Mouse (Mus musculus) neural tube, embryonic 11.5 days (tissue): ENCODE measurements at regions not wholly inside any gene's neighbourhood (a gene's known extent, or its start where the extent isn't known, plus 50 kb on each side); places are given as distances from the start of the nearest gene placed in this dataset.

Experiments used
- ATAC-seq: fragments of 200-750 bp; cut with Nextera tagmentation; 2 replicates; pipeline ENCODE4 v1.8.0; 2017; ENCODE audit warnings: moderate number of reproducible peaks, mild to moderate bottlenecking, moderate TSS enrichment, moderate library complexity; ENCODE audit not compliant: insufficient read depth, low FRiP score, low TSS enrichment
- DNase-seq: peaks from one replicate; pipeline ENCODE4 v3.0.0-alpha.2; 2015; ENCODE audit warnings: low spot score
- H3K27ac ChIP-seq: fragments of 300-500 bp; sonication (generic); 2 replicates; pipeline ENCODE4 v1.5.1; 2014; ENCODE audit warnings: low read depth, mild to moderate bottlenecking, low read length
- H3K27me3 ChIP-seq: fragments of 300-500 bp; sonication (generic); 2 replicates; pipeline ENCODE4 v1.6.1; 2014; ENCODE audit warnings: mild to moderate bottlenecking, low read length, mixed read lengths; ENCODE audit not compliant: control insufficient read depth, insufficient read depth
- H3K36me3 ChIP-seq: fragments of 300-500 bp; sonication (generic); 2 replicates; pipeline ENCODE4 v1.6.1; 2014; ENCODE audit warnings: mild to moderate bottlenecking, low read length, moderate library complexity, mixed read lengths; ENCODE audit not compliant: control insufficient read depth, insufficient read depth
- H3K4me1 ChIP-seq: fragments of 300-500 bp; sonication (generic); 2 replicates; pipeline ENCODE4 v1.6.1; 2014; ENCODE audit warnings: low read length, mixed read lengths; ENCODE audit not compliant: control insufficient read depth, insufficient read depth
- H3K4me2 ChIP-seq: fragments of 300-500 bp; sonication (generic); 2 replicates; pipeline ENCODE4 v1.6.1; 2014; ENCODE audit warnings: low read depth, mild to moderate bottlenecking, moderate library complexity
- H3K4me3 ChIP-seq: fragments of 300-500 bp; sonication (generic); 2 replicates; pipeline ENCODE4 v1.5.1; 2014; ENCODE audit warnings: low read depth, low read length
- H3K9ac ChIP-seq: fragments of 300-500 bp; sonication (generic); 2 replicates; pipeline ENCODE4 v1.6.1; 2014; ENCODE audit warnings: mild to moderate bottlenecking, low read length
- H3K9me3 ChIP-seq: fragments of 300-500 bp; sonication (generic); 2 replicates; pipeline ENCODE4 v1.6.1; 2016; ENCODE audit warnings: low read length; ENCODE audit not compliant: control insufficient read depth
- WGBS: fragments of 180-500 bp; shearing (Covaris S2); extraction: QIAGEN DNeasy Blood & Tissue Kit; methylation state at CpG from one replicate; pipeline ENCODE4 v1.1.7; 2014; 5-methylcytosine and 5-hydroxymethylcytosine counted together

GRCm38 (mm10) chr4:105299358-105299757 lies 142.2 kb downstream of the Plpp3 start:
- no peak overlapping the region for H3K4me3 ChIP-seq
- DNase-seq (no peak), ATAC-seq (no peak)
- WGBS = 86% methylated on average over 6 of the region's 6 CpGs
- H3K4me2 ChIP-seq = no peak overlapping the region
- H3K9me3 ChIP-seq = no peaks in the 10 kb centered on the region
- H3K27me3 ChIP-seq = no peaks in the 10 kb centered on the region
- no peaks in the 10 kb centered on the region for H3K36me3 ChIP-seq
- H3K9ac ChIP-seq = no peak overlapping the region
- no peak overlapping the region for H3K27ac ChIP-seq
- no peaks in the 10 kb centered on the region for H3K4me1 ChIP-seq

GRCm38 (mm10) chr4:105301547-105301946 lies 144.4 kb downstream of the Plpp3 start:
- no peaks in the 10 kb centered on the region for H3K36me3 ChIP-seq
- no peaks in the 10 kb centered on the region for H3K9me3 ChIP-seq
- ATAC-seq (no peak), DNase-seq (no peak)
- no peak overlapping the region for H3K27ac ChIP-seq
- H3K9ac ChIP-seq = no peak overlapping the region
- no peaks in the 10 kb centered on the region for H3K4me1 ChIP-seq
- H3K4me3 ChIP-seq = no peak overlapping the region
- WGBS = 76% methylated on average over 1 of the region's 1 CpGs
- H3K27me3 ChIP-seq = no peaks in the 10 kb centered on the region
- H3K4me2 ChIP-seq = no peak overlapping the region

GRCm38 (mm10) chr4:105304166-105304565 lies 147.0 kb downstream of the Plpp3 start:
- DNase-seq (no peak), ATAC-seq (no peak)
- no peaks in the 10 kb centered on the region for H3K27me3 ChIP-seq
- WGBS = 37% methylated on average over 2 of the region's 2 CpGs
- H3K27ac ChIP-seq = no peak overlapping the region
- no peaks in the 10 kb centered on the region for H3K9me3 ChIP-seq
- H3K4me1 ChIP-seq = no peaks in the 10 kb centered on the region
- no peak overlapping the region for H3K4me2 ChIP-seq
- no peak overlapping the region for H3K4me3 ChIP-seq
- no peaks in the 10 kb centered on the region for H3K36me3 ChIP-seq
- no peak overlapping the region for H3K9ac ChIP-seq

GRCm38 (mm10) chr4:105305931-105306330 lies 148.8 kb downstream of the Plpp3 start:
- 81% methylated on average over 6 of the region's 6 CpGs for WGBS
- ATAC-seq (no peak), DNase-seq (no peak)
- Histone ChIP-seq H3K27me3 (no peaks in the 10 kb centered on the region), H3K4me2 (no peak overlapping the region), H3K4me3 (no peak overlapping the region), H3K9me3 (no peaks in the 10 kb centered on the region), H3K27ac (no peak overlapping the region), H3K9ac (no peak overlapping the region), H3K4me1 (no peaks in the 10 kb centered on the region), H3K36me3 (no peaks in the 10 kb centered on the region)

- WGBS = 86% methylated on average over 4 of the region's 4 CpGs
- Histone ChIP-seq H3K27me3 (no peaks in the 10 kb centered on the region), H3K4me3 (no peak overlapping the region), H3K36me3 (no peaks in the 10 kb centered on the region), H3K27ac (no peak overlapping the region), H3K4me2 (no peak overlapping the region), H3K4me1 (no peaks in the 10 kb centered on the region), H3K9ac (no peak overlapping the region), H3K9me3 (no peaks in the 10 kb centered on the region)
- ATAC-seq (no peak), DNase-seq (no peak)
Measured at GRCm38 (mm10) chr4:105307356-105307755, 150.2 kb downstream of the Plpp3 start.

- Histone ChIP-seq H3K4me1 (no peaks in the 10 kb centered on the region), H3K27ac (no peak overlapping the region), H3K4me2 (no peak overlapping the region), H3K9me3 (no peaks in the 10 kb centered on the region), H3K27me3 (no peaks in the 10 kb centered on the region), H3K9ac (no peak overlapping the region), H3K4me3 (no peak overlapping the region), H3K36me3 (no peaks in the 10 kb centered on the region)
- ATAC-seq (no peak), DNase-seq (no peak)
- WGBS = 86% methylated on average over 5 of the region's 5 CpGs
Measured at GRCm38 (mm10) chr4:105307905-105308304, 150.8 kb downstream of the Plpp3 start.

GRCm38 (mm10) chr4:105308971-105309488 lies 151.9 kb downstream of the Plpp3 start:
- Histone ChIP-seq H3K9ac (no peak overlapping the region), H3K27me3 (no peaks in the 10 kb centered on the region), H3K4me2 (no peak overlapping the region), H3K27ac (no peak overlapping the region), H3K4me3 (no peak overlapping the region), H3K4me1 (no peaks in the 10 kb centered on the region), H3K36me3 (no peaks in the 10 kb centered on the region), H3K9me3 (no peaks in the 10 kb centered on the region)
- WGBS = 87% methylated on average over 5 of the region's 5 CpGs
- ATAC-seq (no peak), DNase-seq (no peak)

- Histone ChIP-seq H3K9ac (no peak overlapping the region), H3K4me1 (no peaks in the 10 kb centered on the region), H3K4me3 (no peak overlapping the region), H3K27me3 (no peaks in the 10 kb centered on the region), H3K4me2 (no peak overlapping the region), H3K27ac (no peak overlapping the region), H3K9me3 (no peaks in the 10 kb centered on the region), H3K36me3 (no peaks in the 10 kb centered on the region)
- WGBS = 81% methylated on average over 7 of the region's 7 CpGs
- ATAC-seq = no peak
- no peak for DNase-seq
Measured at GRCm38 (mm10) chr4:105312643-105313042, 155.5 kb downstream of the Plpp3 start.

- 85% methylated on average over 10 of the region's 10 CpGs for WGBS
- H3K27me3 ChIP-seq = no peaks in the 10 kb centered on the region
- H3K27ac ChIP-seq = no peak overlapping the region
- DNase-seq (no peak), ATAC-seq (no peak)
- H3K4me3 ChIP-seq = no peak overlapping the region
- no peaks in the 10 kb centered on the region for H3K36me3 ChIP-seq
- no peak overlapping the region for H3K9ac ChIP-seq
- H3K9me3 ChIP-seq = no peaks in the 10 kb centered on the region
- no peaks in the 10 kb centered on the region for H3K4me1 ChIP-seq
- H3K4me2 ChIP-seq = no peak overlapping the region
Measured at GRCm38 (mm10) chr4:105313151-105313818, 156.1 kb downstream of the Plpp3 start.
